Mouse (Mus musculus): ENCODE measurements around the gene Arhgef10l.
A peak's percentile ranks its signal among the peaks of the same experiment; 100 is the strongest.
"Not testable (repeated sequence)": the region's sequence is repeated elsewhere in the genome, so short reads cannot be mapped to it uniquely, and the experiment has no call there.

Gene Arhgef10l

GRCm38 (mm10) chr4:140601153-140601552 is 64.7 kb downstream of the Arhgef10l start:
- no peak for DNase-seq

GRCm38 (mm10) chr4:140598846-140599245 is 67.0 kb downstream of the Arhgef10l start:
- no peak for DNase-seq

GRCm38 (mm10) chr4:140597928-140598327 is 67.9 kb downstream of the Arhgef10l start:
- DNase-seq, result no peak

- no peak for DNase-seq
Measured at GRCm38 (mm10) chr4:140597378-140597777, 68.4 kb downstream of the Arhgef10l start.

- no peak for DNase-seq
Measured at GRCm38 (mm10) chr4:140593771-140594505, 71.9 kb downstream of the Arhgef10l start.

- DNase-seq, result no peak
Measured at GRCm38 (mm10) chr4:140592990-140593770, 72.6 kb downstream of the Arhgef10l start.

- peak; percentile 83 for DNase-seq
Measured at GRCm38 (mm10) chr4:140592217-140592759, 73.5 kb downstream of the Arhgef10l start.

GRCm38 (mm10) chr4:140586478-140586877 is 79.3 kb downstream of the Arhgef10l start:
- no peak for DNase-seq

- DNase-seq, result no peak
Measured at GRCm38 (mm10) chr4:140584240-140584639, 81.6 kb downstream of the Arhgef10l start.

GRCm38 (mm10) chr4:140582390-140583088 is 83.3 kb downstream of the Arhgef10l start:
- no peak for DNase-seq

- peak; percentile 49 for DNase-seq
Measured at GRCm38 (mm10) chr4:140581730-140582389, 84.0 kb downstream of the Arhgef10l start.

GRCm38 (mm10) chr4:140581341-140581729 is 84.5 kb downstream of the Arhgef10l start:
- DNase-seq, result no peak

GRCm38 (mm10) chr4:140580866-140581265 is 84.9 kb downstream of the Arhgef10l start:
- DNase-seq, result no peak

GRCm38 (mm10) chr4:140579576-140579975 is 86.2 kb downstream of the Arhgef10l start:
- peak; percentile 84 for DNase-seq

GRCm38 (mm10) chr4:140579149-140579548 is 86.7 kb downstream of the Arhgef10l start:
- no peak for DNase-seq

GRCm38 (mm10) chr4:140576628-140577027 is 89.2 kb downstream of the Arhgef10l start:
- no peak for DNase-seq

- not testable (repeated sequence) for DNase-seq
Measured at GRCm38 (mm10) chr4:140574863-140575262, 90.9 kb downstream of the Arhgef10l start.

GRCm38 (mm10) chr4:140572376-140572775 is 93.4 kb downstream of the Arhgef10l start:
- DNase-seq, result no peak

- no peak for DNase-seq
Measured at GRCm38 (mm10) chr4:140569394-140569793, 96.4 kb downstream of the Arhgef10l start.

GRCm38 (mm10) chr4:140567911-140568480 is 97.8 kb downstream of the Arhgef10l start:
- DNase-seq, result peak; percentile 45

- DNase-seq, result no peak
Measured at GRCm38 (mm10) chr4:140566785-140567184, 99.0 kb downstream of the Arhgef10l start.

- not testable (repeated sequence) for DNase-seq
Measured at GRCm38 (mm10) chr4:140564459-140564858, 101.4 kb downstream of the Arhgef10l start.

Data from cerebellum, adult 8-10 months (tissue).